ENCODE assay signal across 20 mouse cellular contexts in the genomic region with DNA sequence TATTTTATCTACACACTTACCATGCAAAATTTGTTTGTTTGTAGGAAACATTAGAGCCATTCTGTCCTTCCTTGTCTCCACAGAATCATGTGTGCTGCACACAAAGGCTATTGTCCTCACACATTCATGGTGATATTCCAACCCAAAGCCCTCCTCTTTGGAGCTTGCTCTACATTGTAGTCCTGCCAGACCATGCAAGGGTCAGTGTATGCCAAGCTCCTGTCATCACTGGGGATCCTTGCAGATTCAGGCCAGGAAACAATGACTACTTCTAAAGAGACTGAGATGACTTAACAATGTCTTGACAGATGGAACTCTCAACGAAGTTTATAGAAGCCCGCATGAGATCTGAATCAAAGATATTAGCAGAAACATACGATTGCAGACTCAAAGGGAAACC.
DNase-seq lines count a peak whose midpoint lies in the region; ATAC-seq lines count a peak whose summit lies in the region.
"Had no signal": no experiment of that assay in that cellular context is flagged by ENCODE, and none has a peak within 500 bp of the region (broad histone marks: within the 10 kb centered on the region; RNA-seq: fewer than 3 reads in every experiment).

No protein-coding gene starts in this region.

- DNase-seq in gastrocnemius, postnatal 25 days: peak; percentile 7
- DNase-seq in gastrocnemius, postnatal 36 days: no peak
- DNase-seq in lung, postnatal 10 days: peak; percentile 48
- no peak for DNase-seq in lung, adult 18-20 months
- DNase-seq in brain, adult 2 months (ENCODE audit: low read depth, low spot score): peak; percentile 29
- DNase-seq in heart, adult 9 months (ENCODE audit: low spot score in 2 of 2): peak; percentile 3 to 4
- no peak for DNase-seq in retina, embryonic 14.5 days (ENCODE audit: low spot score)
- DNase-seq: adrenal gland, adult 8-10 months; cerebellum, adult 2 months; cerebellum, postnatal 36 days; embryo, embryonic 11 days; forebrain, postnatal 0 days; gastrocnemius, adult 2 months; kidney, adult 8-10 months; kidney, postnatal 10 days; liver, postnatal 0 days had no signal

- intact Hi-C loops in gastrocnemius, postnatal 36 days (cut with DNase I): no loop called here

- no peak for ATAC-seq in erythroblast, adult 5-6 weeks (replicated peaks; ENCODE audit: low FRiP score, poor library complexity, severe bottlenecking)
- ATAC-seq: activated CD4-positive, CD25-positive, alpha-beta regulatory T cell, adult 4 months; forebrain, postnatal 0 days; hindbrain, embryonic 16.5 days; intestine, embryonic 15.5 days; liver, postnatal 0 days had no signal

Comparison
In these comparisons a context has a peak if more than half of its experiments do, and no peak if none do; other contexts are left out.
1. DNase-seq: peak in gastrocnemius, postnatal 25 days (single experiment), lung, postnatal 10 days (single experiment), brain, adult 2 months (single experiment) and heart, adult 9 months (2 of 2); none in gastrocnemius, postnatal 36 days (0 of 2), lung, adult 18-20 months (0 of 2) and retina, embryonic 14.5 days (single experiment).